Mouse (Mus musculus): Measurements from ENCODE around the gene Pde4dip. TPM values are rescaled to one million over a fixed set of nuclear protein-coding genes. Genes with fewer than 3 reads are reported as not detected.

Pde4dip gene
- polyA plus RNA-seq, 1 experiment from 2014 or later, result 62.6 TPM

DNA sequence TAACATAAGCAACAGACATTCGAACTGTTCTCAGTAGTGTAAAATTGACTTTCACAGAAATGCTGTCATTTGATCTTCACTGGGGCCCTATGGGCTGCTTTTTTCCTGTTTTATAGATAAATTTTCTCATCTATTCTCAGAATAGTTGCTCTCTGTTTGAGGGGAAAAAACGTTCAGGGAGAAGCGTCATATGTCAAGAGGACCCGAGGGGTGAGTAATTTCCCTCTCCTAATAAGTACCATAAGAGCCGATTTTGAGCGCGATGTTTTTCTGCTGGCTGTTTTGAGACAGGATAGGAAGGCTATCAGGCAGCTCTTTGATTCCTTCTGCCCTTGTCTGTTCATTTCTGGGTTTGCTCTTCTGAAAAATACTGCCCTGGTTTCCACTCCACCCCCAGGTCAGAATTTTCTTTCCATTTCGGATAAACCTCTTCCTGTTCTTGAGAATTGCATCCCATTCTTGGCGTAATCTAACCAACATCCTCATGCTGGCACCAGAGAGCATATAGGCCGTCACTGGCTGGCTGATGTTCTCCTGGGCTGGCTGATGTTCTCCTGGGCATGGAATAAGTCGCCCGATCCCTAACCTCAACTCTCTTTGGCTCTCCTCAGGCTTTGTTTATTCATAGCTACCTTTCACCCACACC lies 41.8 kb upstream of the Pde4dip start:
- peak overlapping the region; percentile 23; the same call in 1 of the 2 replicates for H3K27ac ChIP-seq (replicated peaks)
- no peak overlapping the region for H3K4me3 ChIP-seq (replicated peaks)
- 61% methylated on average over 12 of the region's 12 CpGs for WGBS
- H3K9me3 ChIP-seq (replicated peaks), result no peaks in the 10 kb centered on the region
- H3K27me3 ChIP-seq (replicated peaks), result no peaks in the 10 kb centered on the region
- no peak overlapping the region for H3K9ac ChIP-seq (replicated peaks)
- ATAC-seq (ENCODE audit: low FRiP score), result no peak
- H3K36me3 ChIP-seq, result no peaks in the 10 kb centered on the region
- no peak overlapping the region for H3K4me2 ChIP-seq
- peaks cover 33% of the 10 kb centered on the region for H3K4me1 ChIP-seq

DNA sequence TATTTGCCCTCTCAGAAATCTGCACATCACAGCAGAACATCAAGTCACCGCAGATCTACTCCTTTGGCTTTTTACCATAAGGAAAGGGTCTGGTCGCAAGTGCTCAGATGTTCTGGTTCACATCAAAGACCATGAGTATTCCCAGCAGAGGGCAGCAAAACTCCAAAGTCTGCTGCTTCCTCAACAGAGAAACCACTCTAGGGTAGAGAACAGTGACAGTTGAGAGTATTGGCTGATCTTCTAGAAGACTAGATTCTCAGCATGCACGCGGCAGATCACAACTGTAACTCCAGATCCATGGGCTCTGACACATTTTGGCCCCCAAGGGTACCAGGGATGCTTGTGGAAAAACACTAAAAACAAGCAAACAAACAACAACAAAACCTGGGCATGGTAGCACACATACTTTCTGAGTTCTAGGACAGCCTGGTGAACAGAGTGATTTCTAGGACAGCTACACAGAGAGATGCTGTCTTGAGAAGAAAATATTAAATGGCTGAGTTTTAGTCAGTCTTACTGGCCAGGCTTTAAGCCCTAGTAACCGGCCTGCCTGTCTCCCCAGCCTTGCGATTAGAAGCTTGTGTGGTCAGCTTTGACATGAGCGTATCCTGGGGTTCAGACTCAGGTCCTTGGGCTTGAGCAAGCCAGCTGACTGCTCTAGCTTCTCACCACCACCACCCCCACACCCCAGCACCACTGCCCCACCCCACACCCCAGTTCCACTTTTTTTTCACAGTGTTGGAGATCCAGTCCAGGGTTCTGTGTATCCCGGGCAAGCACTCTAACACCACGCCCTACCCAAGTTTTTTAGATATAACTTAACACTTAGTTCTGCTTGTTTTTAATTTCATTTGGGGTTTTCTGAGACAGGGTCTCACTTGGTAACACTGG lies 40.7 kb upstream of the Pde4dip start:
- peak; percentile 50; the same call in 1 of the 2 replicates for ATAC-seq (ENCODE audit: low FRiP score)
- Histone ChIP-seq H3K27me3 (replicated peaks) (no peaks in the 10 kb centered on the region), H3K36me3 (no peaks in the 10 kb centered on the region), H3K4me3 (replicated peaks) (no peak overlapping the region), H3K4me1 (peaks cover 33% of the 10 kb centered on the region), H3K9ac (replicated peaks) (no peak overlapping the region), H3K9me3 (replicated peaks) (no peaks in the 10 kb centered on the region), H3K27ac (replicated peaks) (no peak overlapping the region), H3K4me2 (no peak overlapping the region)
- WGBS, result 66% methylated on average over 9 of the region's 9 CpGs

DNA sequence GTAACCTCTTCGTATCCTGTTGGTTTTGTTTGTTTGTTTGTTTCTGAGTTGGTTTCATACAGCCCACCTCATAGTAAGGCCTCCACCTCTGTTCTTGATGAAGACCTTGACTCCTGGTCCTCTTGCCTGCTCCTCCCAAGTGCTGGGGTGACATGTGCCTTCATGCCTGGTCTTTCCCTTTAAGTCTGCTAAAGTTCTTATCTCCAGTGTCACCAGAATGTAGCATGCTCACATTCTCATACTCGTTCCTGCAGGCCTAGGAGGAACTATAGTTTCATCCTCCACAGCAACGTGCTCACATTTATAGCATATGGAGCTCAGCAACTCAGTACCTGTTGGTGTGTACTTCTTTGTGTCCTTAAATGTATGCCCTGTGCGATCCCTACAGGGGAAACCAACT lies 38.8 kb upstream of the Pde4dip start:
- Histone ChIP-seq H3K4me2 (no peak overlapping the region), H3K4me3 (replicated peaks) (no peak overlapping the region), H3K4me1 (peaks cover 22% of the 10 kb centered on the region), H3K36me3 (peaks cover 11% of the 10 kb centered on the region; the same call in 1 of the 2 replicates), H3K27me3 (replicated peaks) (no peaks in the 10 kb centered on the region), H3K27ac (replicated peaks) (no peak overlapping the region), H3K9me3 (replicated peaks) (no peaks in the 10 kb centered on the region), H3K9ac (replicated peaks) (no peak overlapping the region)
- ATAC-seq (ENCODE audit: low FRiP score), result no peak
- WGBS, result 86% methylated on average over 4 of the region's 4 CpGs

DNA sequence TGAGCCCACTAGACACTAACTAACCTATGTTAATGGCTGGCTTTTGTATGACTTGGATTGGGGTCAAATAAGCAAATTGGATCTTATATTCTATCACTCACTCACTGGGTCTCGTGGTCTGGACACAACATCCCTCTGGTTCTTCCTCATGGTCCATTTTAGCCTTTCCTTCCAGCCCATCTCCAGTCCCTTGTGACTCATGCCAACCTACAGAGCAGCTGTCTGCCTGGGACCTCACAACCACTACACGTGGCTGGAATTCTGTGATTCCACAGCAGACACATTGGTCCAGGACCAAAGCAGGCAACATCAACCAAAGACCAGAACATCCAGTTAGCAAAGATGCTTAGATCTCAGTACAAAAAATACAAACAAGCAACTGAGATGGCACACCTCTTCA lies 36.7 kb upstream of the Pde4dip start:
- Histone ChIP-seq H3K4me1 (peaks cover 3% of the 10 kb centered on the region), H3K4me3 (replicated peaks) (no peak overlapping the region), H3K27ac (replicated peaks) (no peak overlapping the region), H3K27me3 (replicated peaks) (no peaks in the 10 kb centered on the region), H3K4me2 (no peak overlapping the region), H3K9ac (replicated peaks) (no peak overlapping the region), H3K36me3 (peaks cover 17% of the 10 kb centered on the region), H3K9me3 (replicated peaks) (no peaks in the 10 kb centered on the region)
- ATAC-seq (ENCODE audit: low FRiP score), result no peak
- 84% methylated on average over 2 of the region's 2 CpGs for WGBS

DNA sequence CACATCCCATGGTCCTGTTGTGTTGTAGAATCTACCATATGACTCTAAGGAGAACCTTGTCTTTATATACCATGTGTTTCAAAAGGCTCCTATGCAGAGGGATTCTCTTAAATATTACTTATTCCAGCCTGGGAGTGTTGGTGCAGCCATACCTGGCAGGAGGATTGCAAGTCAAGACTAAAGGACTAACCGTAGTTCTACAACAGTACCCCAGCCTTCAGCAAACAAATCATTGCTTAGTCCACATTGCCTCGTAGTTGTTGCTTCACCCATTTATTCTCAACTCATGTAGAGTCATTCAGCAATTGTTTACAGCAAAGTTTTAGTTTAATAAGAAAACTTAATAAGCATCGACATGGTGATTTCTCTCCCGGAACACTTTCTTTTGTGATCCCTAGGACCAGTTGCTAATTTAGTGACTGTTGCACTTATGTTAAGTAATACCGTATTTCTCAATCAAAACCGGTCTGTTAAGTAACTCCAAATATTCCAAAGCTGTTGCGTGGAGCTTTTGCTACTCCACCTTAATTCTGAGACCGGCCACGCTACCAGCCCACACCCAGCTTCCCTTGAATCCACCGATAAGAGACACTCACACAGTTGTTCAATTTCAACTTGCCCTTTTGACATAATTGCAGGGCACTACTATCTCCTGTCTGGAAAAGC lies 30.5 kb upstream of the Pde4dip start:
- Histone ChIP-seq H3K4me1 (no peaks in the 10 kb centered on the region), H3K27me3 (replicated peaks) (no peaks in the 10 kb centered on the region), H3K9me3 (replicated peaks) (no peaks in the 10 kb centered on the region), H3K4me3 (replicated peaks) (no peak overlapping the region), H3K9ac (replicated peaks) (no peak overlapping the region), H3K36me3 (peaks cover 38% of the 10 kb centered on the region), H3K4me2 (no peak overlapping the region), H3K27ac (replicated peaks) (no peak overlapping the region)
- WGBS, result 96% methylated on average over 10 of the region's 10 CpGs
- ATAC-seq (ENCODE audit: low FRiP score), result no peak

DNA sequence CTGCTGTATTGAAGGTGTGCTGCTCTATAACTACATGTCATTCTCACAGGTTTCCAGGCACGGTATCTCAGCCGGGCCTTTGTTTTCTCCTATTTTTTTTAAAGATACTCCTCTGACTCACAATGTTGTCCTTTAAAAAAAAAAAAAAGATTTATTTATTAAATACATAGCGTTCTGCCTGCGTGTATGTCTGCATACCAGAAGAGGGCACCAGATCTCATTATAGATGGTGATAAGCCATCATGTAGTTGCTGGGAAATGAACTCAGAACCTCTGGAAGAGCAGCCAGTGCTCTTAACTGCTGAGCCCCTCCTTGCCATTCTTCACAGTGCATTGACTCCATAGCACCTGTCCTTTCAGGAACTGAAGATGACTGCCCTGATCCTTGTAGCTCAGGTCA lies 26.6 kb upstream of the Pde4dip start:
- Histone ChIP-seq H3K4me3 (replicated peaks) (no peak overlapping the region), H3K36me3 (peaks cover 31% of the 10 kb centered on the region), H3K4me2 (no peak overlapping the region), H3K4me1 (no peaks in the 10 kb centered on the region), H3K9ac (replicated peaks) (no peak overlapping the region), H3K27me3 (replicated peaks) (no peaks in the 10 kb centered on the region), H3K9me3 (replicated peaks) (no peaks in the 10 kb centered on the region), H3K27ac (replicated peaks) (no peak overlapping the region)
- ATAC-seq (ENCODE audit: low FRiP score), result peak; percentile 41; the same call in 1 of the 2 replicates
- 82% methylated on average over 4 of the region's 4 CpGs for WGBS

DNA sequence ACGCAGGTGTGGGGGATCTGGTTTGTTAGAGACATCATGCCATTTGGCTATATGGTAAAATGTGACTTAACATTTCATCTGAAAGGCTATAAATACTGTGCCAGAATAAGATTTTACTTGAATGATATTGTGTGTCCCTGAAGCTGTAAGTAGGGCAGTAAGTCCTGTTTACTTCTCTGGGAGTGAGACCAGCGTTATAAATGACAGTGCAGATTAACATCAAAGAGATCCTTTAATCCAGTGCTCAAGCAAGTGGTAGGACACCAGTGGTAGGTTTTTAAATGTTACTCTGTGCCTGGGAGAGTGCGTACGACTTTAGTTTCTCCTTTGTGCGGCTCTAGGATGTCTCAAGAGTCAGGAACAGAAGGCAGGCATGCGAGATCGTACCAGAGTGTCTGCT lies 22.6 kb upstream of the Pde4dip start:
- H3K9me3 ChIP-seq (replicated peaks), result no peaks in the 10 kb centered on the region
- no peak for ATAC-seq (ENCODE audit: low FRiP score)
- no peaks in the 10 kb centered on the region for H3K4me1 ChIP-seq
- 94% methylated on average over 7 of the region's 7 CpGs for WGBS
- H3K27me3 ChIP-seq (replicated peaks), result no peaks in the 10 kb centered on the region
- no peak overlapping the region for H3K4me2 ChIP-seq
- H3K27ac ChIP-seq (replicated peaks), result no peak overlapping the region
- H3K9ac ChIP-seq (replicated peaks), result no peak overlapping the region
- H3K4me3 ChIP-seq (replicated peaks), result no peak overlapping the region
- peaks cover 29% of the 10 kb centered on the region for H3K36me3 ChIP-seq

DNA sequence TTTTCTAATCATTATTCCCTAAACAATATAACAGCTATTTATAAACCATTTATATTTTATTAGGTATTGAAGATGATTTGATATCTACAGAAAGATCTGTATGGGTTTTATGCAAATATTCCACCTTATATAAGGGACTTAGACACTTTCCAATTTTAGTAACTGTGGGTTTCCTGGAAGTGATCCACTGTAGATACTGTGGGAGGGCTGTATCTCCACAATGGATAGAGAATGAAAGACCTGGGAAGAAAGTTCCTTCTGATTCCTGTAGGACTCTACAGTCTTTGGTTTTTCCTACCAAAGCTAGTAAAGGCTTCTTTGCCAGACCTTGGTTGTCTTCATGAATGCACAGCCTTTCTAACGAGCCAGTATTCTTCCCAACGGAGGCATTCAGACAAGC lies 21.2 kb upstream of the Pde4dip start:
- Histone ChIP-seq H3K27me3 (replicated peaks) (no peaks in the 10 kb centered on the region), H3K9ac (replicated peaks) (no peak overlapping the region), H3K4me1 (no peaks in the 10 kb centered on the region), H3K4me2 (no peak overlapping the region), H3K4me3 (replicated peaks) (no peak overlapping the region), H3K27ac (replicated peaks) (no peak overlapping the region), H3K36me3 (peaks cover 28% of the 10 kb centered on the region), H3K9me3 (replicated peaks) (no peaks in the 10 kb centered on the region)
- no peak for ATAC-seq (ENCODE audit: low FRiP score)
- 75% methylated on average over 2 of the region's 2 CpGs for WGBS

DNA sequence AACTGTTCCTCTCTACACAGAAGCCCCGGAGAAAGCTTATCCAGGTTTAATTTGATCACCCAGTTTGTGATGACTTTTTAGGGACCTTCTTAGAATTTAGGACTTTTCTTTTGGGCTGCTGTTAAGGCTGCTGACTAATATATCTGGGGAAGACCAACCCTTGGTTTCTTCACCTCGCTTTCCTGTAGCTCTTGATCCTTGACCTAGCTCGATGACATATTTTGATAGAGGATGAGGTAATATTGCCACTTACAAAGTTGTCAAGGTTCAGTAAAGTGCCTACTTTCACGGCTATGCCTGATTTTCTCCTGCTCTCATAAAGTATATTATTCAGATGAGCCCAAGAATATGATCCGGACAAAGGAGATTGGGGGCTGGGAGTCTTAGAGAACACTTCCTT lies 13.1 kb upstream of the Pde4dip start:
- Histone ChIP-seq H3K36me3 (no peaks in the 10 kb centered on the region), H3K4me3 (replicated peaks) (peak overlapping the region; percentile 99), H3K27ac (replicated peaks) (peak overlapping the region; percentile 72; the same call in 1 of the 2 replicates), H3K9ac (replicated peaks) (peak overlapping the region; percentile 95), H3K9me3 (replicated peaks) (no peaks in the 10 kb centered on the region), H3K4me2 (peak overlapping the region; percentile 78), H3K27me3 (replicated peaks) (no peaks in the 10 kb centered on the region), H3K4me1 (peaks cover 26% of the 10 kb centered on the region)
- no peak; the same call in 1 of the 2 replicates for ATAC-seq (ENCODE audit: low FRiP score)
- WGBS, result 24% methylated on average over 5 of the region's 5 CpGs

DNA sequence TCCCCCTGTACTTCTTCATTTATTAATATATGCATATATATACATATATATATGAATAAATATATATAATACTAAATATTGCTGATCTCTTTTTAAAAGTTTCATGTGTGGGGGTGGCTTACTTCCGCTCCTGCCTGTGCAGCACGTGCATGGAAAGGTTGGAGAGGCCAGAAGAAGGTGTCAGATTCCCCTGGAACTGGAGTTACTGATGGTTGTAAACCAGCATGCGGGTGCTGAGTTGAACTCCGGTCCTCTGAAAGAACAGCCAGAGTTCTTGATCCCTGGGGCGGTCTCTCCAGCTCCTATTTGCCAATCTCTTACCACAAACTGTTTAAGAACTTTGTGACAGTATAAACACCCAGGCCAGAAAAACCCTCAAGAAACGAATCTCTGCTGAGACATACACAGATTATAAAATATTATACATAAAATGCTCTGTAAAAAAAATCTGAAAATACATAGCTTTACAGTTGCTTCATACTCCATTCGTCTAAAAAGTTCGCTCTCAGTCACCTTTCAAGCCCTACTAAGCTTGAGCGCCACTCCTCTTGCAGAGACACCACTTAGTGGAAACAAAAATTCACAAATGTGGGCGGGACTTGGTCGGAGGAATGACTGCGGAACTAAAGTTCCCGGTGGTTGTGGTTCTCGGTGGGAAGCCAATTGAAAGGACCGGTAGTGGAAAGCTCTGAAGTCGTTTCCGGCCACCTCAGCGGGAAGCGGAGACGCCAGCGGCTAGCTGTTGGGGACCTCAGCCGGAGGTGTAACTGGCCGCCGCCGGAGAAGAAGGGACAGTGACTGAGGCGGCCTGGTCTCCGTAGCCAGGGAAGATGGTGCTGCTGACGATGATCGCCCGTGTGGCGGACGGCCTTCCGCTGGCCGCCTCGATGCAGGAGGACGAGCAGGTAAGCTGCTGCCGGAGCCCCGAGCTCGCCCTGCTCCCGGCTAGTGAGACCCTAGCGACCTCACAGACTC lies 12.3 kb upstream of the Pde4dip start, which contains the start of gene Sec22b:
Gene Sec22b (plus strand): TSS at position 675 of the 975 bp plus-strand sequence.
- H3K27me3 ChIP-seq (replicated peaks), result no peaks in the 10 kb centered on the region
- peaks cover 26% of the 10 kb centered on the region for H3K4me1 ChIP-seq
- WGBS, result 2% methylated on average over 41 of the region's 41 CpGs
- no peaks in the 10 kb centered on the region for H3K9me3 ChIP-seq (replicated peaks)
- peak within 1 kb of the TSS; percentile 99 for H3K4me3 ChIP-seq (replicated peaks)
- H3K9ac ChIP-seq (replicated peaks), result peak within 1 kb of the TSS; percentile 95
- ATAC-seq (ENCODE audit: low FRiP score), result peak; percentile 87
- peak within 1 kb of the TSS; percentile 78 for H3K4me2 ChIP-seq
- H3K36me3 ChIP-seq, result no peaks in the 10 kb centered on the region
- peak within 1 kb of the TSS; percentile 72 for H3K27ac ChIP-seq (replicated peaks)

DNA sequence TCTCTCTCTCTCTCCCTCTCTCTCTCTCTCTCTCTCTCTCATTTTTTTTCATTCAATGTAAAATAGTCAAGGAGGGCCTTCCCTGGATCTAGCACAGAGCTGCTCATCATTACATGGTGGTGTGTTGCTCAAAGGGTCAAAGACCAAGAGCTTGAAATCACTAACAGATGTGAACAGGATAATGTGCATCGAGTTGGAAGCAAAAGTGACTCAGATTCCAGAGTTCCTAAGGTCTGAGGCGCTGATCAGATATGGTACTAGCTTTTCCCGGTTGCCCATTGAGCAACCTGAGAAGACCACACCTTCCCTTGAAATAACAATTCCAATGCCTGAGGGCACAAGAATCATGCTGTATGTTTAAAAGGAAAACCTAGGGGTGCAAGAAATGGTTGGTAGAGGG lies 9.9 kb upstream of the Pde4dip start:
- H3K36me3 ChIP-seq, result no peaks in the 10 kb centered on the region
- peaks cover 23% of the 10 kb centered on the region for H3K4me1 ChIP-seq
- H3K4me2 ChIP-seq, result no peak overlapping the region
- no peak for ATAC-seq (ENCODE audit: low FRiP score)
- H3K9ac ChIP-seq (replicated peaks), result no peak overlapping the region
- H3K9me3 ChIP-seq (replicated peaks), result no peaks in the 10 kb centered on the region
- no peak overlapping the region for H3K4me3 ChIP-seq (replicated peaks)
- 80% methylated on average over 3 of the region's 3 CpGs for WGBS
- H3K27me3 ChIP-seq (replicated peaks), result no peaks in the 10 kb centered on the region
- H3K27ac ChIP-seq (replicated peaks), result no peak overlapping the region
